Mouse (Mus musculus) spleen, adult 2 months (tissue): ENCODE measurements around the gene Acsl6. TPM values are rescaled to one million over a fixed set of nuclear protein-coding genes. Genes with fewer than 3 reads are reported as not detected.
"Not testable (repeated sequence)": the region's sequence is repeated elsewhere in the genome, so short reads cannot be mapped to it uniquely, and the experiment has no call there.

ENCODE experiments used
- DNase-seq, 2 experiments: peaks; one replicate each; pipeline versions ENCODE4 v3.0.0 to v3.0.0-alpha.2; 2012 to 2021; ENCODE audit warnings: low spot score in 2 of 2, low read depth in 1 of 2
- H3K27ac ChIP-seq: fragments of 200-500 bp; 2 replicates; pipeline ENCODE4 v1.5.1; 2012; ENCODE audit warnings: low read length, inconsistent platforms; ENCODE audit not compliant: insufficient read depth
- H3K27me3 ChIP-seq: fragments of 200-500 bp; 2 replicates; pipeline ENCODE4 v1.6.1; 2012; ENCODE audit warnings: mild to moderate bottlenecking, moderate library complexity, low read length, inconsistent platforms; ENCODE audit not compliant: control insufficient read depth, insufficient read depth
- H3K36me3 ChIP-seq: fragments of 200-500 bp; 2 replicates; pipeline ENCODE4 v1.6.1; 2012; ENCODE audit warnings: mild to moderate bottlenecking, low read length, inconsistent platforms; ENCODE audit not compliant: control insufficient read depth, insufficient read depth
- H3K4me1 ChIP-seq: fragments of 200-500 bp; 2 replicates; pipeline ENCODE4 v1.6.1; 2011; ENCODE audit warnings: inconsistent platforms; ENCODE audit not compliant: control insufficient read depth, insufficient read depth, insufficient read length
- H3K4me3 ChIP-seq: fragments of 200-500 bp; 2 replicates; pipeline ENCODE4 v1.5.1; 2011; ENCODE audit warnings: mild to moderate bottlenecking, inconsistent platforms; ENCODE audit not compliant: insufficient read depth, insufficient read length; ENCODE audit errors: extremely low read depth
- CTCF ChIP-seq: fragments of 200-500 bp; IDR thresholded peaks from 2 replicates; pipeline ENCODE4 v1.5.1; 2011; ENCODE audit warnings: mild to moderate bottlenecking, inconsistent platforms; ENCODE audit not compliant: insufficient read depth, insufficient read length, insufficient replicate concordance; ENCODE audit errors: extremely low read depth
- POLR2A ChIP-seq: fragments of 200-500 bp; IDR thresholded peaks from 2 replicates; pipeline ENCODE4 v1.6.1; 2011; ENCODE audit warnings: low read depth, low read length, inconsistent platforms
- whole genome bisulfite sequencing: fragments of 180-500 bp; shearing (Covaris S2); methylation state at CpG from one replicate; pipeline ENCODE4 v1.1.7; 2018; 5-methylcytosine and 5-hydroxymethylcytosine counted together
- polyA plus RNA-seq: library from polyadenylated mRNA; depleted of rRNA; stranded (reverse); fragments of >200 nt; gene quantifications from 2 replicates; pipeline ENCODE4 v1.2.3, GENCODE M21; 2012

The Acsl6 gene
- polyA plus RNA-seq, 1 experiment, result 1.1 TPM

- H3K4me3 ChIP-seq, result no peak overlapping the region
- H3K27ac ChIP-seq, result no peak overlapping the region
- H3K4me1 ChIP-seq, result no peaks in the 10 kb centered on the region
- WGBS, result 65% methylated on average over 1 of the region's 1 CpGs
- no peak for TF ChIP-seq CTCF
- no peak for TF ChIP-seq POLR2A
- no peak for DNase-seq
- no peaks in the 10 kb centered on the region for H3K36me3 ChIP-seq
- no peaks in the 10 kb centered on the region for H3K27me3 ChIP-seq
Measured at GRCm38 (mm10) chr11:54296734-54297133, 6.9 kb upstream of the Acsl6 start.

- 94% methylated on average over 2 of the region's 2 CpGs for WGBS
- H3K27ac ChIP-seq, DNase-seq, H3K27me3 ChIP-seq, H3K4me3 ChIP-seq, H3K4me1 ChIP-seq, H3K36me3 ChIP-seq: not testable (repeated sequence)
Measured at GRCm38 (mm10) chr11:54297471-54297870, 6.1 kb upstream of the Acsl6 start.

GRCm38 (mm10) chr11:54298777-54299176, 4.8 kb upstream of the Acsl6 start:
- no peak for TF ChIP-seq CTCF
- TF ChIP-seq POLR2A, result no peak
- no peak overlapping the region for H3K27ac ChIP-seq
- no peak for DNase-seq
- H3K36me3 ChIP-seq, result no peaks in the 10 kb centered on the region
- H3K27me3 ChIP-seq, result peaks cover 5% of the 10 kb centered on the region
- peaks cover under 1% of the 10 kb centered on the region; the same call in 1 of the 2 replicates for H3K4me1 ChIP-seq
- no peak overlapping the region for H3K4me3 ChIP-seq

- WGBS, result 86% methylated on average over 8 of the region's 8 CpGs
- TF ChIP-seq POLR2A (no peak), CTCF (no peak)
- H3K27me3 ChIP-seq, result peaks cover 12% of the 10 kb centered on the region
- H3K4me1 ChIP-seq, result peaks cover 5% of the 10 kb centered on the region; the same call in 1 of the 2 replicates
- H3K36me3 ChIP-seq, result no peaks in the 10 kb centered on the region
- H3K27ac ChIP-seq, result no peak overlapping the region
- DNase-seq, result no peak
- no peak overlapping the region for H3K4me3 ChIP-seq
Measured at GRCm38 (mm10) chr11:54301994-54302393, 1.6 kb upstream of the Acsl6 start.

- WGBS, result 89% methylated on average over 3 of the region's 3 CpGs
- Histone ChIP-seq H3K27ac (no peak overlapping the region), H3K27me3 (peaks cover 12% of the 10 kb centered on the region), H3K4me3 (no peak overlapping the region), H3K4me1 (peaks cover 5% of the 10 kb centered on the region; the same call in 1 of the 2 replicates), H3K36me3 (no peaks in the 10 kb centered on the region)
- TF ChIP-seq CTCF (no peak), POLR2A (no peak)
- no peak for DNase-seq
Measured at GRCm38 (mm10) chr11:54302606-54303005, 992 bp upstream of the Acsl6 start.

GRCm38 (mm10) chr11:54303076-54303727, 396 bp upstream of the Acsl6 start:
- 27% methylated on average over 6 of the region's 6 CpGs for WGBS
- TF ChIP-seq POLR2A (no peak), CTCF (no peak)
- Histone ChIP-seq H3K36me3 (no peaks in the 10 kb centered on the region), H3K4me3 (no peak overlapping the region), H3K4me1 (peaks cover 5% of the 10 kb centered on the region; the same call in 1 of the 2 replicates), H3K27me3 (peaks cover 12% of the 10 kb centered on the region), H3K27ac (no peak overlapping the region)
- no peak for DNase-seq

- no peak overlapping the region for H3K27ac ChIP-seq
- TF ChIP-seq CTCF (no peak), POLR2A (no peak)
- whole genome bisulfite sequencing, result 18% methylated on average over 7 of the region's 7 CpGs
- peaks cover 12% of the 10 kb centered on the region for H3K27me3 ChIP-seq
- no peaks in the 10 kb centered on the region for H3K36me3 ChIP-seq
- H3K4me1 ChIP-seq, result peaks cover 5% of the 10 kb centered on the region; the same call in 1 of the 2 replicates
- H3K4me3 ChIP-seq, result no peak overlapping the region
- no peak for DNase-seq
Measured at GRCm38 (mm10) chr11:54304471-54304873, 874 bp downstream of the Acsl6 start.
